Mouse (Mus musculus): ENCODE results near the gene Nrxn3.

DNA sequence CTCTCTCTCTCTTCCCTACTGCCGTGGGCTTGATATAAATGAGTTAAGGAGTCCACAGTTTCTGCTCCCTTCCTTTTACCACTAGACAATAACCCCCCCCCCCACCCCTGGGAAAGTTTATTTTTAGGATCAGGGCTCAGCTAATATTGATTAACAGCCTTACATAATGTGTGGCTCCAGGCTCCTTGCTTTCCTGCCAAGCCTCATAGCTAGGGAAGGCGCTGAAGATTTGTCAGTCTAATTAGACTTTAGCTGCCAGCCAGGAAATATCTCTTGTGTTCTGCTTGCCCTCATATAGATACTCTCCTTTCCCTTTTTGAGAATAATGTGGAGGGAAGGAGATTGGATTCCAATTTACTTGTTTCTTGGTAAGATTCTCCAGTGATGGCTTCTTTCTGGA is 1488.7 kb downstream of the Nrxn3 start:
- TF ChIP-seq CTCF (IDR thresholded peaks at IDR 0.05; ENCODE audit: low read depth), result no peak
- no peak for TF ChIP-seq EP300 (IDR thresholded peaks at IDR 0.05; ENCODE audit: low read depth)

All from liver, postnatal 0 days (tissue).